Mouse (Mus musculus): ENCODE results near the gene Ints3. TPM values are rescaled to one million over a fixed set of nuclear protein-coding genes. Genes with fewer than 3 reads are reported as not detected.
A peak's percentile ranks its signal among the peaks of the same experiment; 100 is the strongest.

Gene Ints3
- total and polyA plus RNA-seq, 3 experiments = 58.5 to 115 (median 101) TPM

DNA sequence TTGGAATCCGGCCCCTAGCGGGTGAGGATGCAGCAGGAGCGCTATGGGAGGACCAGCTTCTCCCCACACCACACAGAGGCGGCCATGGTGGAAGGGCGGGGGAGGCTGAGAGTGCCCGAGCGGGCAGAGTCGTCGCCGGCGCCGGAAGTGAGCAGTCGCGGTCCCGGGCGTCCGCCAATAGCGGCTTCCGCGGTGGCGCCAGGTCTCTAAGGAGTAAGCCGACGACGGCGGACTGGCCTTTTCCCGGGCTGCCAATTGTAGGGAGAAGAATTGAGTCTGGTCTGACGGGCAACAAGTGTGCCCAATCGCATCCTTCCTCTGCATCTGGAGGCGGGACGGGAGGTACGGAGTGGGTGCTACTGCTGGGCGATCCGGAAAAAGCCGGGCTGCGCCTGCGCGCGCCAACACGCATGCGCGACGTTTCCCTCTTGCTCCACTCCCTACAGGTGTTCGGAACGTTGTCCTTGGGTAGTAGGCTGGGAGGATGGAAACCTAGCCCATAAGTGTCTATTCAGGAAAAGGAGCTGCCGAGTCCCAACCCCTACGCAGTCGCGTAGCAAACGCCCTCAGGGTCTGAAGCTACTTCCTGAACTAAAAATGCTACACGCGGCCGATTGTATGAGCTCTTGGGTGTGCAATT lies at the start of gene Ints3 (continued):
- no peak for TF ChIP-seq RCOR1 (IDR thresholded peaks at IDR 0.05; ENCODE audit: low read depth, low read length)
- TF ChIP-seq MYC (IDR thresholded peaks at IDR 0.05; ENCODE audit: low read depth, low read length) = peak; percentile 94
- TF ChIP-seq ELF1 (IDR thresholded peaks at IDR 0.05; ENCODE audit: low read depth, low read length) = peak; percentile 98
- peak; percentile 80 for TF ChIP-seq MAX (IDR thresholded peaks at IDR 0.05; ENCODE audit: low read length)

DNA sequence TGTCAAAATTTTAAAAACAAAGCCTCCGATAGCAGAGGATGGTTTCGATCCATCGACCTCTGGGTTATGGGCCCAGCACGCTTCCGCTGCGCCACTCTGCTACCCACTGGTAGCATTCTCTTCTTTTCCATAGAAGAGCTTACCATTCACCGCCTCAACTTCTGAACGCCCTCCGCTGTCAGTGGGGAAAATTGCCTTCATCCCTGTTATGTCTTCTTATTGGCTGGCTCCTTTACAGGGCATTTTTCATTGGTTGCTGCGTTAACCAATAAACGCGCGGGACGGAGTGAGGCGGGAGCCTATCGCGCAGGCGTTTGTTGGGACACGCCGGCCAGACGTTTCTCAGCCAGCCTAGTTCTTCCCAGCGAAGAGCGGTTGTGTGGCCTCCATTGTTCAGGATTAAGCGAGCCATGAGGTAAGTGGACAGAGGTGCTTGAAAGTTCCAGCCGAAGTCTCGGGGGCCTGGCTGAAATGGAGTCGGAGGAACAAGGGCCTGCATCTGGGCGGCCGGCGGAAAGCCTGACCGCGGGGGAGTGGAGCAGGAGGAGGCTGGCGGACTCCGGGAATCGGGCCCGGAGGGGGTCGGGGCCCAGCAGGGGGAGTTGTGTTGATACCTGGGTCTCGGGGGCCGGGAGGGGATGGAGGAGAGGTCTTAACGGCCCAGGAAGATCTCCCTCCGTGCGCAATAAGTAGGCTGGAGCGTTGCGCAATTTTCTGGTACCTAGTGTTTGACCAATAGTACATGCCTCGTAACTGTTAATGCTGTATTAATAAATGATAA lies 42.6 kb upstream of the Ints3 start, which contains the start of gene Ilf2:
TSS of gene Ilf2 (plus strand) at position 296 of the 781 bp plus-strand sequence.
- Histone ChIP-seq H3K9ac (ENCODE audit: control insufficient read depth, low read depth, low read length, poor library complexity, severe bottlenecking) (peak within 1 kb of the TSS; percentile 99), H3K4me1 (ENCODE audit: control insufficient read depth in 1 of 2, insufficient read depth in 2 of 2, low read length in 2 of 2) (peaks cover 3 to 18% of the 10 kb centered on the region in 2 experiments; a peak in 2 of 4 replicates), H3K9me3 (replicated peaks; ENCODE audit: insufficient read depth, low read length) (no peaks in the 10 kb centered on the region), H3K79me2 (ENCODE audit: control insufficient read depth, insufficient read depth, low read length, poor library complexity) (peaks cover 25% of the 10 kb centered on the region), H3K27ac (ENCODE audit: control insufficient read depth, low read depth, low read length) (peak within 1 kb of the TSS; percentile 98), H3K27me3 (ENCODE audit: control insufficient read depth in 1 of 2, insufficient read depth in 2 of 2, low read length in 2 of 2) (no peaks in the 10 kb centered on the region), H3K4me3 (ENCODE audit: control insufficient read depth in 1 of 2, insufficient read depth in 1 of 2, low read depth in 2 of 2, low read length in 2 of 2) (peak within 1 kb of the TSS; percentile 60 to 100), H3K36me3 (ENCODE audit: control insufficient read depth in 1 of 2, insufficient read depth in 2 of 2, low read length in 2 of 2) (peaks cover 20 to 26% of the 10 kb centered on the region in 2 experiments)
- peak; percentile 100 for DNase-seq (ENCODE audit: low read depth, low spot score)
- peak; percentile 92 to 99 for TF ChIP-seq POLR2A (IDR thresholded peaks at IDR 0.05; ENCODE audit: control insufficient read depth in 1 of 2, insufficient read depth in 1 of 2, low read depth in 1 of 2, low read length in 2 of 2, poor library complexity in 1 of 2)
- TF ChIP-seq MXI1 (IDR thresholded peaks at IDR 0.05; ENCODE audit: low read depth, low read length) = peak; percentile 77; the same call in 1 of the 2 replicates
- no peak for TF ChIP-seq BHLHE40 (IDR thresholded peaks at IDR 0.05; ENCODE audit: borderline replicate concordance, low read depth, low read length)
- peak; percentile 99 for TF ChIP-seq MAFK (IDR thresholded peaks at IDR 0.05; ENCODE audit: borderline replicate concordance, low read depth, low read length)
- no peak for TF ChIP-seq MEF2A (IDR thresholded peaks at IDR 0.05; ENCODE audit: extremely low read depth, insufficient replicate concordance, low read depth, low read length, poor library complexity, severe bottlenecking)
- no peak for TF ChIP-seq ZC3H11A (IDR thresholded peaks at IDR 0.05; ENCODE audit: low read depth, low read length)
- TF ChIP-seq USF1 (IDR thresholded peaks at IDR 0.05; ENCODE audit: low read depth, low read length) = no peak
- TF ChIP-seq MYC (IDR thresholded peaks at IDR 0.05; ENCODE audit: low read depth, low read length) = peak; percentile 74
- TF ChIP-seq EP300 (IDR thresholded peaks at IDR 0.05; ENCODE audit: low read depth in 1 of 2, low read length in 2 of 2) = no peak
- TF ChIP-seq MYB (IDR thresholded peaks at IDR 0.05; ENCODE audit: low read depth, low read length) = no peak
- TF ChIP-seq RAD21 (IDR thresholded peaks at IDR 0.05; ENCODE audit: low read depth, low read length) = no peak
- peak in 2 of 3 experiments; percentile 16 to 37; a peak in 3 of 6 replicates for TF ChIP-seq CTCF (IDR thresholded peaks at IDR 0.05 in 2 of 3, conservative IDR thresholded peaks at IDR 0.05 in 1 of 3; ENCODE audit: control insufficient read depth in 1 of 3, insufficient read depth in 1 of 3, low read depth in 2 of 3, low read length in 3 of 3, poor library complexity in 1 of 3, severe bottlenecking in 1 of 3)
- no peak; the same call in 1 of the 2 replicates for TF ChIP-seq KAT2A (conservative IDR thresholded peaks at IDR 0.05; ENCODE audit: low read depth, low read length)
- TF ChIP-seq POLR2AphosphoS2 (IDR thresholded peaks at IDR 0.05; ENCODE audit: low read length) = peak; percentile 97
- TF ChIP-seq ZMIZ1 (IDR thresholded peaks at IDR 0.05; ENCODE audit: low read depth, low read length) = peak; percentile 75
- TF ChIP-seq MAX (IDR thresholded peaks at IDR 0.05; ENCODE audit: low read length) = peak; percentile 66
- peak; percentile 45; the same call in 1 of the 2 replicates for TF ChIP-seq POLR2AphosphoS5 (IDR thresholded peaks at IDR 0.05; ENCODE audit: borderline replicate concordance, low read depth, low read length)
- TF ChIP-seq ELF1 (IDR thresholded peaks at IDR 0.05; ENCODE audit: low read depth, low read length) = peak; percentile 86
- peak; percentile 69; the same call in 1 of the 2 replicates for TF ChIP-seq TCF12 (IDR thresholded peaks at IDR 0.05; ENCODE audit: low read depth, low read length)
- TF ChIP-seq SMC3 (IDR thresholded peaks at IDR 0.05; ENCODE audit: low read depth, low read length) = no peak
- peak; percentile 2; the same call in 1 of the 2 replicates for TF ChIP-seq GATA1 (IDR thresholded peaks at IDR 0.05; ENCODE audit: low read depth, low read length)
- TF ChIP-seq MAZ (IDR thresholded peaks at IDR 0.05; ENCODE audit: low read depth, low read length) = no peak; the same call in 1 of the 2 replicates
- TF ChIP-seq CHD1 (IDR thresholded peaks at IDR 0.05; ENCODE audit: low read depth, low read length) = no peak
- peak; percentile 97 for TF ChIP-seq NELFE (IDR thresholded peaks at IDR 0.05; ENCODE audit: low read depth, low read length)
- TF ChIP-seq JUND (IDR thresholded peaks at IDR 0.05; ENCODE audit: low read depth, low read length) = no peak
- TF ChIP-seq E2F4 (IDR thresholded peaks at IDR 0.05; ENCODE audit: borderline replicate concordance, low read depth, low read length) = no peak
- TF ChIP-seq CHD2 (IDR thresholded peaks at IDR 0.05; ENCODE audit: low read length) = peak; percentile 80
- peak; percentile 89 for TF ChIP-seq HCFC1 (IDR thresholded peaks at IDR 0.05; ENCODE audit: low read depth, low read length)
- TF ChIP-seq NRF1 (IDR thresholded peaks at IDR 0.05; ENCODE audit: insufficient read depth, low read depth, low read length, poor library complexity, severe bottlenecking) = peak; percentile 69
- peak; percentile 79 for TF ChIP-seq SIN3A (IDR thresholded peaks at IDR 0.05; ENCODE audit: low read length)
- peak; percentile 88; the same call in 1 of the 2 replicates for TF ChIP-seq UBTF (IDR thresholded peaks at IDR 0.05; ENCODE audit: borderline replicate concordance, insufficient read depth, low read depth, low read length)

All from MEL (cell line).